Mouse (Mus musculus): ENCODE measurements around the gene Mustn1.
A peak's percentile ranks its signal among the peaks of the same experiment; 100 is the strongest.

Gene Mustn1

DNA sequence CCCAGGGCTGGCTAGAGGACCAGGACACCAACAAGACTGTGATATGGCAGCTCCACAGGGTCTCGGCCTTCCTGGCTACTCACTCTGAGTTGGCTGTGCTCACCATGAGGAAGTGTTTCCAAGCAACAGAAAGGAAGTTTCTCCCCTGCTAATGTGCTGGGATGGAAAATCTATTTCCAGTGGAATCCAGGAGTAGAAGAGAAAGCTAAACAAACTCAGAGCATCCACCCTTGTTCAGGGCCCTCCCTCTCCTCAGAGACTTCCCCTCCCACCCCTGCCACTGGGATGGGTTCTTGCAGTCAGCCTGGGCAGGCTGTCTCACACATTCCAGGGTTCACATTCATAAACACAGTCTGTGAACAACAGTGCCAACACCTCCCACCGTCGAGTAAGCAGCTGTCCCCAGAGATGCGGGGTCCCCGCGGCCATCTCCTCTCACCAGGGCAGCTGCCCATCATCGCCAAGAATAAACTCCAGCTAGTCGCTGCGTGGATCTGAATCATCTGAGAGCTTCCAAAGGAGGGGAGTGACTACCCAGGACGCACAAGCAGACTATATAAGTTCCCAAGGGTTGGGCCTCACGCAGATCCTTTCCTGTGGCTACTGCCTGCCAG, at the start of gene Mustn1:
Gene Mustn1 (plus strand): TSS at position 243 of the 614 bp plus-strand sequence.
- DNase-seq, result peak; percentile 63 to 73

DNA sequence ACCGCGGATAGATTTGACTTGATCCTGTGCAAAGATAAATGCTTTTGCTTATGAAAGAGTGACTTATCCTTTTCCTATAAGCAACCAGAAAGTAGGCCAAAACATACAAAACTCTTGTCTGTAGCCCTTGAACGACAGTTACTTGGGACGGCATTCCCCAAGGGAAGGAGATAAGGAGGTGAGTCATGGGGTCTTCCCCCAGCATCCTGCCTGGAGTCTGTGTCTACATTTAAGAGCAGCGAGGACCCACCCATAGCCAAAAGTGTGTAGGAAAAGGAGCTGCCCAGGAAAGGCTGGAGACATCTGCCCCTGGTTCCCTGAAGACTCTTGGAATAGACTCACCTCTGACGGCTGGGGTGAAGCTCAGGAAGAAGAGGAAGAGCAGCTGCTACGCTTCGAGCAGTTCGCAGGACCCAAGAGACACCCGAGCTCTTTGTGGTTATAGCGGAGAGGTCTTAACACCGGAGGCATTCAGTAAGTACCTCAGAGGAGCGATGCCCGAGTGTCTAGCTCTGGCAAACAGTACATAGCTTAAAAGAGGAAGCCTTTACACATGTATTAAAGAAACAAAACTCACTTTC, 41.5 kb upstream of the Mustn1 start:
- DNase-seq, result no peak

DNA sequence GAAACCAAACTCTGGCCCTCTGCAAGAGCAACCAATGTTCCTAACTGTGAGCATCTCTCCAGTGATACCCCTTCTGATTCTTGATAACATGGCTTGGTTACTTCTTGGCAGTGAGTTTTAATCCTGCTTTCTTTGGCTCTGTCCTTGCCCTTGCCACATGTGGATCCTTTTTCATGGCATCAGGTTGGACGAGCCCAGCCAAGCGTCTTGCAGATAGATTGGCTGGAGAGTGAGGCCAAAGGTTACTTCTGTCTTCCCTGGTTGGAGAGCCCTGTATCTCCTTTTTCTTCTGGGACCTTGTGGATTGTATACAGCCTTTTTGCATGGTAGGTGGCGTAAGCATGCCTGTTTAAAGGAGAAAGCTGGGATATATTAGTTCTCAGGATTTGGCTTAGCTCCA, 35.3 kb upstream of the Mustn1 start:
- no peak for DNase-seq

DNA sequence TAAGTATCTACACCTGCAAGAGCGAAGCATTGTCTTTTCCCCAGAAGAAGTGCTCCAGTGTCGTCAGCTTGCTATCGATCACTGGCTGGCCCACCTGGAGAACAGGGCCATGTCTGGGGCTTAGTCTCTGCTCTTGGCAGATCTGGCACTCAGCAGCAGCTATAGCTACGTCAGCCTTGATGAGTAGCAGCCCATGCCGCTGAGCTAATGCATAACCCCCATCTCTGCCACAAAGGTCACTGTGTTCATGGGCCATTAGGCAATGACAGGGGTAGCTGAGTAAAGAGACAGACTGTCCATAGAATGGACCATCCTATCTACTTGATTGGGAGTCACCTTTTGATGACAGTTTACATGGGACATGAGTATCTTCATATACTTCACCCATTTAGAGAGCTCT, 28.5 kb upstream of the Mustn1 start:
- DNase-seq, result no peak

DNA sequence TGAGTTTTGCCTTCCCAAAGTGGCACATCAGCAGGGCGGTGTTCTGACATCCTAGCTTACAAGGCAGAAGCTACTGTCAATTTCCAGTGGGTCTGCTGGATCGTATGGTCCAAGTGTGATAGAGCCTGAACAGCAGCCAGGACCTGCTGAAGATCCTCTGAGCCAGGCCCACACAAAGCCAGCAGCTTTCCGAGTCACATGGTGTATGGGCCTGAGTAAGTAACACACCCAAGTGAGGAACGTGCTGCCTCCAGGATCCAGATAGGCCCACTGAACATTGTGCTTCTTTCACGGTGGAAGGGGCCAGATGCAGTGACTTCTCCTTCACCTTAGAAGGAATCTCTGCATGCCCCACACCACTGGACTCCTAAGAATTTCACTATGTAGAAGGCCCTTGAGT, 26.7 kb upstream of the Mustn1 start:
- DNase-seq, result no peak

DNA sequence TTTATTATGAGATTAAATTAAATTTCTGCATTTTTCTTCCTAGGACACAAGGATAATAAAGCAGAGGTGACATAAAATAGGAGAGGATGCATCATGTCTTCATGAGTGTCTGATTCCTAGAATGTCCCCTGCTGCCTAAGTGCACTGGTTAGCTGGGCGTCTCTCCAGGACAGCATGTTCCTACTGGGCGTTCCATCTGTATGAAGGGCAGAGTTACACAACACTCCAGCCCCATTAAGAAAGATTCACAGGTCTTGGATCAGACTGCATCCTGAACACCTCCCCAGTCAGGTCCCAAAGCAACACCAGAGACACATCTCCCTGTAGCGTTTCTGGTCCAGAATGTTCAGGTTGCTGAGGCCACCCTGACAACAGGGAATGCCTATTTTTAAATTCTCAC, 23.7 kb upstream of the Mustn1 start:
- DNase-seq, result peak in 1 of 2 experiments; percentile 25

DNA sequence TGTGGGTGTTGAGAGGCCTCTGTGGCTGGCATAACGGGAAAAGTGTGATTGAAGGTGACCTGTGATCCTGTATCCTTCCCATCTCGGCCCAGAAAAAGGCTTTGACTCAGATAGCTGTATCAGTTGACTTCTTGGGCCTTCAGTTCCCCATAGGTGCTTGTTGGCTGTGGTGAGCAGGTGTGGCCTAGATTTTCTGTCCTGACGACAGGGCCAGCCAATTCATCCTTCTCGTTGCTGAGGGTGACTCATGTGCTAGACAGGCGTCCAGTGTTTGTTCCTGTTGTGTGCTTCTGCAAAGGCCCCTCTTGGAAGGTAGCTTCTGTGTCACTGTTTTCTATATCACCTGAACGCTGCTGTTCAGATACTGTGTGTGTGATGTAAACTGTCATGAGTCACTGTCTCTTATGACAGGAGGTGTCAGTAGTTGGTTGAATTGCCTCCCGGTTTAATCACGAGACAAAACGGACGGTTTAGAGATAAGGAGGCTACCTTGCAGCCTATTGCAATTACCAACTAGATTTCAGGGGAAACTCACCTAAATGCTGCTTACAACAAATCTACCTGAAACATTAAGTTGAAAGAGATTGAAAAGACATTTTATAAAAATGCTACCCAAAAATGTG, 22.0 kb upstream of the Mustn1 start:
- peak in 1 of 2 experiments; percentile 37 for DNase-seq

DNA sequence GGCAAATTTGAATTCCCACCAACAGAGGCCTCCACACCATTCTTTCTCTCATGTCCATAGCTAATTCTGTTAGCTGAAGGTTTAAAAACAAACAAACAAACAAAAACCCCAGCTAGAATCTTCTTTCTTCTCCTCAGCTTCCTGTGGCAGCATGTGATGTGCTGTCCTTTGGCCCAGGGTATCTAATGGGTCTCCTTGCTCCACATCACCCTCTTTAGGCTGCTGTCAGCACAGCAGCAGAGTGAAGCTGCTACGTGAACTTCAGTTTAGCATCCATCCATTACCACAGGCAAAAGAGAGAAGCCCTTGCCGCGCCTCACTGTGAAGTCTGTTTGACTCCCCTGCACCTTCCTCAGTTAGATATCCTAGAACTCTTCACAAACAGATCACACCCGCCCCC, 21.0 kb upstream of the Mustn1 start:
- DNase-seq, result peak in 1 of 2 experiments; percentile 28

DNA sequence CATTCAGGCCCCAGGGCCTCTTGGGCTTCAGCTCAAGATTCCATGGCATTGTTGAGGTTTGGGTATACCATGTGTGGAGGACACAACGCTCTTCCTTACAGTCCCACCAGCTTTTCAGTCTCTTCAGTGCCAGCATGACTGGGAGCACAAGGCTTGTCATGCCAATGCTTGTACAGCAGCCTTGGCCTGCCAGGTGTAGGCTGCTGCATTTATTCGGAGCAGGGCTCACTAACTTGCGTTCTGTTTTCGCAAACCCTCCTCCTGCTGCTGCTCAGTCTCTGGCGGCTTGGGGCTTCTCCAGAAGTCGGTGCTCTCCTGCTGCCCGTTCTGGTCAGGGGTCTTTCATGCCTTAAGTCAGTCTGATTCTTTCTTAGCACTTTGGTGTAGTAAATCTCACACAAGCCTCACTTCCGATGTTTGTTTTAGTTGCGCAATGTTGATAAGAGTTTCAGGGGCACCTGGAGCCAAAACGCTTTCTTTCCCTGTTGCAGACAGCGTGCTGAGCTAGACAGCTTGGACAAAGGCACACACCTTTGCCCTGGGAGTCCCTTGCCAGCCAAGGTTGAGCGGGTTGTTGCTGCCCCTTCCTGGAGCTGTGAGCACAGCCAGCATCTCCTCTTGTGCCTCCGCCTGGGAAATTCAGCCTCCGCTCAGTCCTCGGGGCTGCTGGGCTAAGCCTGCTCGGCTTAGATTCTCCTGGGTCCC, 17.4 kb upstream of the Mustn1 start:
- DNase-seq, result peak; percentile 67 to 75

DNA sequence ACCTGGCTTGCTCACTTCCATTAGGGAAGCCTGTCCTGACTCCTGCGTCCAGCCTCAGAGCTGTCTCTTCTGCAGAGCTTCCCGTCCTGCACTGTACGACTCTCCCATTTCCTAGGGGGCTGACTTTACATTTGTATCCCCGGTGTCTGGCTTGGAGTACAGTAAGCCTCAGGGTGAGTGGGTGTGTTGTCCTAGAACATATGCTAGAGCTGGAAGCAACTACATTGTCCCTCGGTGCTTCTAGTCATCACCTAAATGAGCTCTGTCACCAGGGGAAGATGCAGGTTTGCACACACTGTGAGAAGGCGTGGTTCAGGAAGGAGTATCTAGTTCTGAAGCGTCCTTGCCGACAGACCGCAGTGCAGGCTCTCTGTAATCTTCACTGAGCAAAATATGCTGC, 16.6 kb upstream of the Mustn1 start:
- DNase-seq, result no peak

DNA sequence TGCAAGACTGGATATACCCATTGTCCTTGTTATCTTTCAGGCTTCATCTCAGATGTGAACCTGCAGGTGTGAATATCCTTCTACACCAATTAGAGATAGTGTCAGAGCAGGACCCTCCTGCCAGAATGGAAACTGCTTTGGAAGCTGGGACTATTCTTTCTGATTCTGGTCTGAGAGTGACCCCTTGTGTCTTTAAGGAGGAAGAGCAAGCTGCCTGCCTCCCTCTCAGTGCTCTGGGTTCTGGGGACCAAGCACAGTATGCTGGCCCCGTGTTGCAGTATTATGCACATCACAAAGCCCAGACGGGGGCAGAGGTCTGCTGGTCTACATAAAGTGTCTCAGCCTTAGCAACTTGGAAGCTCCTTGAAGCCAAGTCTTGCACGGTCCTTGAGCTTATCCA, 13.7 kb upstream of the Mustn1 start:
- DNase-seq, result no peak

DNA sequence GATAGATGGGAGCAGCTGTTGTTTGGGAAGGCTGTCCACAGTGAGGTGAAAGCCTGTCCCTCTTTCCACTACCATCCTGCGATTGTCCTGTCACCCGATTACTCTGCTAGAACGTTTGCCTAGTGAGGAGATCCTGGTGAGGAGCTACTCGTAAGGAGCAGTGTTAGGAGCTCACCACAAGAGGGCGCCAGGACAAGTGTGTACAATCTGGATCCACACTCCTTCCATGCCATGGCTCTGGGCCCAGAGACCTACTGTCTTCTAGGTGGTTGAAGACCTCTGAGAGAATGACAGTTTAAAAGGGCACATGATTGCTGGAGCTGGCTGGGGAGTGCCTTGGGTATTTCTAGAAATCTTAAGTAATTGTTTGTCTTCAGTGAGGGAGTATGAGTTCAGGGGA, 12.0 kb upstream of the Mustn1 start:
- DNase-seq, result peak; percentile 73 to 86

DNA sequence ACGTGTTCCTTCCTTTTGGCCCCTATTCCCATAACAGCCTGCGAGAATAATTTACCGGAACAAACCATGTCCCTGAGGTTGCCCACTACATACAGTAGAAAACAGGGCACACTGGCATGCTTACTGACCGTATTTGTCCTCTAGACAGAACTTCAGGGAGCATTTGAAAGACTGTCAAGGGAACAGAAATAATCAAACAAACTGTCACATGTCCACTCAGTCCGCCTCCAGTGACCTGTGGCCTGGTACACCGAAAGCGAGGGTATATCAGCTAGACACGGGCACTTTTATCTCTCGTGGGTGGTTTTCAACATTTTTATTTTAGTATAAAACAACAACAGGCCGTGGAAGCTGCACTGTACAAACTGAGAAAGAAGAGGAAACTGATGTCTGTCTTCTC, 10.2 kb upstream of the Mustn1 start:
- DNase-seq, result no peak

DNA sequence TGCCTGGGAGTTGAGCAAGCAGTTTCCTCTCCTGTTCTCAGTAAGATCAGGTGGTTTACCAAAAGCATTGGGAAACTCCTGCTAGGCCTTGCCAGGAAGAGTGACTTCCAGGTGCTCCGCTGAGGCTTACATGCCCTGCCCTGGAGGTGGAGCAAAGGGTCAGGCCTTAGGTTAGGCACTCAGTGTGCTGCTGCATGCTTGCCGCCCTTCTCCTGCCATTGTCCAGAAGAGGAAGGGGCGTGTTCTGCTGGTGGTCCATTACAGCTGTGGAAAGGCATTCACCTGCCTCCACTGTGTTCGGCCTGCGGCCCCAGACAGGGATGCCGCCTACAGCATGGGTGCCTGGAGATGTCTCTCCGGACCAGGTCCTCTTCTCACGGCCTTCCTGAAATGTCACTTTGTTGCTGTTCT, 9.6 kb upstream of the Mustn1 start:
- DNase-seq, result peak; percentile 82 to 89

DNA sequence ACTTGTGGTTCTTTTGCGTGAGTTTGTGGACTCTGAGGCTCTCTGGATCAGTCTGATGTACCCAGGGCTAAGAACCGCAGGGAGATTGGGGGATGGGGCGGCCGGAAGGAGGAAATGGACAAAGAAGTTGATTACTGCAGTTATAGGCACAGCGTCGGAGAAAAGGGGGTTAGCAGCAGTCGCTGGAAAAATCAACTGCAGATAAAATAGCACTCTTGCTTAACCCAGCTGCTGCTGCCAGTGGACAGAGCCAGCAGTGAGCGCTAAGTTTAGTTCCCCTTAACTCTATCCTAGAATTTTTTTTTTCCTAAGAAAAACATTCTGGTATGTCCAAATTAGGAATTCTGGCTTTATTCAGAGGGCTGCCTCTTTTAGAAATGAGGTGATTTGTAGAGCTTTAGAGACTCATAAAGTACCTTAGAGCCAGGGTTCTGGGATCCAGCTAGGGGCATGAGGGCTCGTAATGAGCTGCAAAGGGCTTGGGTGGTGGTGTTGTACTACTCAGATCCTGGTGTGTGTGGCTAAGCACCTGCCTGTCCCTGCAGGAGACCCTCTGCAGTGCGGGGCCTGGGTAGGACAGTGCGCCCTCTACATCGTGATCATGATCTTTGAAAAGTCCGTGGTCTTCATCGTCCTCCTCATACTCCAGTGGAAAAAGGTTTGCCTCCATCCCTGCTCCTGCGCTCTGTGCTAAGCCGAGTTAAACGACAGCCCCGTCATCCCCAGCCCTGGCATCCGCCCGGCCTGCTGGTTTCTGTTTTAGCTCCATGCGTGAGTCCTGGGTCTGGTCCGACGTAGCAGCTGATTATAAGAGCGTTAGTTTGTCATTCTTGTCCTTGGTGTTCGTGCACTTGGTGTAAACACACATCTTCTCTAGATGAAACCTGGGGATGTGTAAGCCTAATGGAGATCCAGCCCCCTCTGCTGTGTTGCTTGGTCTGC, 8.5 kb upstream of the Mustn1 start:
- DNase-seq, result peak in 1 of 2 experiments; percentile 39

DNA sequence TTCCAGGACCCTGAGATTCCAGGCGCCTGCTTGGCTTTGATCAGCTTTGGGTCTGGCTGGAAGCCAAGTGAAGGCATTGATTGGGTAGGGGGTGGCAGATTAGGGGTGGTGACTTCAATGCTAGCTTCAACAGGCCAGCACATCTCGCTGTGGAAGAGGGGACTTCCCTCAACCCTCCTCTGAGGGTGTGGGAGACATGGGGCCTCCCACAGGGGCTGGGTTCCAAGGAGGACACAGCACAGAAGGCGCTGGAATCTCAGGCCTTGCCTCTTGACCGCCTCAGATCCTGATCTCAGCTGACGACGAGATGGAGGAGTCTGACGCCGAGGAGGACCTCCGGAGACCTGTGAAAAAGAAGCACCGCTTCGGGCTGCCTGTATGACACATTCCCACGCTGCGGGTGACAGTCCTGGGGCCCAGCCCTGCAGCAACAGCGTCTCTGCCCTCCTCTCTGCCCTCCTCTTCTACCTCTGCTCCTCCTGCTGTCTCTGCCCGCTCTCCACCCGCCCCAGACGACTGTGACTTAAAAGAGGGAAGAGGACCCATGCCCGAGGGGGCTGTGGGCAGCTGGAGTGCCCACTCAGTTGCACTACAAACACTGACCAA, 4.8 kb upstream of the Mustn1 start:
- no peak for DNase-seq

DNA sequence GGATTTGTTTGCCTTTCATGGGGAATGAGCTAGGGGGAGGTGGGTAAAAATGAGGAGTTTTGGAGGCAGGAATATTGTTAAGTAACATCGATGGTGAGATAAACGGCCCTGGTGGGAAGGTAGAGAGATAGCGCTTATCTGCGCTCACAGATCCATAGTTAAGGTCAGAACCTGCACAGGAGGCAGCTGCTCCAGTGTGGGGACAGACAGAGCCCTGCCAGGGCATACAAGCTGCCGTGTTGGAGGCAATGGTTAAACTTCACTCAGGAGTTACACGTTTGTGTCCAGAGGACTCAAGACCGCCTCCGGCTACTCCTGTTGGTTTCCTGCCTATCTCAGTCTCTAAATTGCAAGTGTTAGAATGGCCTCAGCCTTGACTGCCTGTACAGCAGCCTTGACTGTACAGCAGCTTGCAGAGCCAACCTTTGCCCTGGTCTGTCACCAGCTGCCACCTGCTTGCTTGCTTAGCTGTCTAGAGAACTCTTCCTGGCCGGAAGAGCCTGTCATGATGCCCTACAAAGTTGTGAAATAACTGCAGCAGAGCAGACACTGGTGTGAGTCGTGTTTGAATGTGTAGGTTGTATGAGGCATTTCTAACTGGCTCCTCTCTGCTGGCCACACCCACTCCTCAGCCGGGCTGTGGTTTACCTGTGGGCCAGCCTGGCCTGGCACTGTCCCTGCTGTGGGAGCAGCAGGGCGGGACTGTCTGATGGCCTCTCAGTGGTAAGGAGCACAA, 3.7 kb upstream of the Mustn1 start:
- peak; percentile 54 to 56 for DNase-seq

DNA sequence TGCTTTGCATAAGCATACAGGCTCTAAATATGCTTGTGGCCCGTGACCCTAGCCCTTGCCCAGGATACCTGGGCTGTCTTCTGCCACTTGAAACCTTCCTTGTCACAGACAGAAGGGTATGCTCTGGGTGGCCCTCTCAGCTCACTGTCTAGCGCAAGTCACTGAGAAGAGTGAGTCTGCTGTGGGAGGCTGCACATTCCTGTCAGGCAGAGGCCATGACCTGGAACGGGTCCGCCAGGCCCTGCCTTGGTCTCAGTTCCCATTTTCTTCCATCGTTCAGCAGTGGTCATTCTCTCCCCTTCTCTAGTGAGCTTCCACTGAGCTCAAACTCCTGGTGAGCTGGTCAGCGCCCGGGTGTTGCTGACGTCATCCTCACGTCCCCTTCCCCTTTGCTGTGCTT, 3.0 kb upstream of the Mustn1 start:
- DNase-seq, result no peak

DNA sequence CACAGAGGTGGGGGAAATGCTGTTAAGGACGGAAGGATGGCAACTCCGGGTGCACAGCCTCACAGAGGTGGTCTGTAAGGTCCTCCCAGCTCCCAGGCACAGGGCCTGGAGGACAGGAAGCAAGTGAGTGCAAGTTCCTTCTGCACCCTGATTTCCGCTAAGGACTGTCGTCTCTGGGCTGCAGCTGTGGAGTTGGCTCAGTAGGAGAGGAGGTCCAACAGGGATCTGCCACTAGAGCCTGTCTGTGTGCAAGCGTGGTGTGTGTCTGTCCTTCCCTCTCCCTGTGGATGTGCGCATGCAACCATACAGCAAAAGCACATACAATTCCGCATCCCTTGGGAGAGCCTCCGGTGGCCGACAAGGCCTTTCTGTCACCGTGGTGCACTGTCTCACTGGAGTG, 2.5 kb upstream of the Mustn1 start:
- no peak for DNase-seq

DNA sequence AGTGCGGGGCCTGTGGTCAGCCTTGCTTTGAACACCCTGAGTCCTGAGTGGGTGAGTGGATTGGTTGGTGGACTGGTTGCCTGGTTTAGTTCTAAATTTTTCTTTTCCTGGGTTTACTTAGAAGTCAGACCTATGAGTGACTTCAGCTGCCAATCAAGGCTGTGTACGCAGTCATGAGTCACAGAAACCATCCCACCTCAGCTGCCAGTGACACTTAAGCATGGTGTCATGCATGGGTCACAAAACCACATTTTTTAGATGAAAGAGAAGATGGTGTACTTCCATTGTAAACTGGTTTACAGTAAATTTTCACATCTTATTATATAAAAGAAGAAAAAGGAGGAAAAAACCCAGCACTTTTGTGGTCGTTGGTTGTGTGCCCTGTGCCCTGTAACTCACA, 1.2 kb upstream of the Mustn1 start:
- DNase-seq, result no peak

DNA sequence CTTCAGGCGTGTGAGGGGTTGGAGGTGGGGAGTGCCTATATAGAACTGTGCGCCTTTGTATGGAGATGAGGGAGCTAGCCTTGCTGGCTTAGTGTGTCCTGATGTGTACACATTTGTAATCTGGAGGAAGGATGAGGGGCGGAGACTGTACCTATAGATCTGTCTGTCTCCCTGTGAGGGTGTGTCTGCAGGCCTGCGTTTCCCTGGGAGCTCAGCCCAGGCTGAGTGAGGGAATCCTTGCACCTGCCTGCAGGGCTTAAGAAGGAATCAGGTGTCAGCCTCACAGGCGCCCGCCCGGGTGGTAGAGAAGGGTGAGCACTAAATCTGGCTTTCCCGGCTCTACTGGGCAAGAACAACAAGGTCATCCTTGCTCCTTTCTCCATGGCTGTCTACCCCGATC, 794 bp downstream of the Mustn1 start:
- DNase-seq, result no peak

DNA sequence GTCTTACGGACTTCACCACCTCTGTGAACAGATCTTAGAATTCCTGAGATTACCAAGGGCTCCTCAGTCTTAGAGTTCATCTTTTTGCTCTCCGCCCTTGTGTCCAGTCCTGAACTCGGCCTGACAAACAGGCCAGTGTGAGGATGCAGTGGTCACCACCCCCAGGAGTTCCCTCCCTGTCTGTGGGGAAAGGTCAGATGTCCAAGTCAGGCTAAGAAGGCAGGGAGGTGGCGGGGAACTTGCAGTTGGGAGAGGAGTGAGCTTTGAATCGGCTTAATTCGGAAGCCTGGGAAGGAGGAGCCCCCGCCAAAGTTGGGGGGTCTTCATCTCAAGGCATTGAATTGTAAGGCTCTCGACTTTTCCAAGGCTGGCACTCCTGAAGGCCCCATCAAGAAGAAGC, 1.3 kb downstream of the Mustn1 start:
- DNase-seq, result no peak
